Mouse (Mus musculus) erythroblast, embryonic 14.5 days (primary cell): Measurements from ENCODE around the gene Prkcz. TPM values are rescaled to one million over a fixed set of nuclear protein-coding genes. Genes with fewer than 3 reads are reported as not detected.

Source experiments
- H3K27me3 ChIP-seq: 2 replicates; pipeline ENCODE4 v1.6.1; 2012; ENCODE audit warnings: inconsistent platforms; ENCODE audit not compliant: control insufficient read depth
- H3K36me3 ChIP-seq: 2 replicates; pipeline ENCODE4 v1.6.1; 2012; ENCODE audit warnings: mild to moderate bottlenecking, inconsistent platforms; ENCODE audit not compliant: control insufficient read depth
- H3K4me1 ChIP-seq: 2 replicates; pipeline ENCODE4 v1.6.1; 2012; ENCODE audit warnings: inconsistent platforms; ENCODE audit not compliant: control insufficient read depth
- H3K4me3 ChIP-seq: replicated peaks from 2 replicates; pipeline ENCODE3; 2012; ENCODE audit warnings: moderate library complexity, mild to moderate bottlenecking, inconsistent platforms
- H3K9me3 ChIP-seq: 2 replicates; pipeline ENCODE4 v1.6.1; 2012; ENCODE audit warnings: low read length, inconsistent platforms, mixed read lengths; ENCODE audit not compliant: control insufficient read depth
- GATA1 ChIP-seq: IDR thresholded peaks from 2 replicates; pipeline ENCODE4 v1.6.1; 2012; ENCODE audit warnings: low read length, inconsistent platforms, mixed read lengths
- TAL1 ChIP-seq: IDR thresholded peaks from 3 replicates; pipeline ENCODE4 v1.6.1; 2012; ENCODE audit warnings: low read length, inconsistent platforms, mixed read lengths
- polyA plus RNA-seq: library from polyadenylated mRNA; stranded (reverse); fragments of >175 nt; gene quantifications from 2 replicates; pipeline ENCODE4 v1.2.3, GENCODE M21; 2012

Prkcz gene
- polyA plus RNA-seq, 1 experiment = 0.02 TPM

GRCm38 (mm10) chr4:155323081-155323795 lies 37.9 kb downstream of the Prkcz start:
- Histone ChIP-seq H3K36me3 (no peaks in the 10 kb centered on the region), H3K9me3 (no peaks in the 10 kb centered on the region), H3K4me1 (peaks cover 4% of the 10 kb centered on the region), H3K4me3 (no peak overlapping the region), H3K27me3 (no peaks in the 10 kb centered on the region)
- no peak for TF ChIP-seq GATA1
- no peak for TF ChIP-seq TAL1

- no peak overlapping the region for H3K4me3 ChIP-seq
- H3K9me3 ChIP-seq = no peaks in the 10 kb centered on the region
- H3K27me3 ChIP-seq = peaks cover 2% of the 10 kb centered on the region; the same call in 1 of the 2 replicates
- peaks cover 5% of the 10 kb centered on the region for H3K4me1 ChIP-seq
- TF ChIP-seq GATA1 = no peak
- no peak for TF ChIP-seq TAL1
- no peaks in the 10 kb centered on the region for H3K36me3 ChIP-seq
These were observed 40.6 kb downstream of the Prkcz start for GRCm38 (mm10) chr4:155320281-155321244.

DNA sequence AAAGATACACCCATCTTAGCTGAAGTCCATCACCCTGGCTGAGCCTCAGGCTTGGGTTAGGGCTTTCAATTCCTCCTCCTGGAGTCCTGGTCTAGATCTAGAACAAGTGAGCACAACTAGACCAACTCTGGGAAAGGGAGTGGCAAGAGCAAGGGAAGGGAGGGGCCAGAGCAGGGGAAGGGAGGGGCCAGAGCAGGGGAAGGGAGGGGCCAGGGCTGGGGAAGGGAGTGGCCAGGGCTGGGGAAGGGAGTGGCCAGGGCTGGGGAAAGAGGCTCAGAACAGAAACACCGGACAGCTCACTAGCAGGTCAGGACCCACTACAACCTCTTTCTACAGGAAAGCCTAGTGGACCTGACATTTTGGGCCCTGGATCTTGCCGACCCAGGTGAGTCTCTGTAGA lies 42.9 kb downstream of the Prkcz start:
- peaks cover 2% of the 10 kb centered on the region; the same call in 1 of the 2 replicates for H3K27me3 ChIP-seq
- TF ChIP-seq GATA1 (no peak), TAL1 (no peak)
- peaks cover 5% of the 10 kb centered on the region for H3K4me1 ChIP-seq
- no peak overlapping the region for H3K4me3 ChIP-seq
- H3K9me3 ChIP-seq = no peaks in the 10 kb centered on the region
- no peaks in the 10 kb centered on the region for H3K36me3 ChIP-seq

GRCm38 (mm10) chr4:155315031-155315430 lies 46.1 kb downstream of the Prkcz start:
- Histone ChIP-seq H3K4me1 (peaks cover 5% of the 10 kb centered on the region), H3K36me3 (no peaks in the 10 kb centered on the region), H3K27me3 (peaks cover 2% of the 10 kb centered on the region; the same call in 1 of the 2 replicates), H3K4me3 (no peak overlapping the region), H3K9me3 (no peaks in the 10 kb centered on the region)
- no peak for TF ChIP-seq GATA1
- no peak for TF ChIP-seq TAL1

- H3K36me3 ChIP-seq = no peaks in the 10 kb centered on the region
- TF ChIP-seq TAL1 (no peak), GATA1 (no peak)
- H3K4me1 ChIP-seq = no peaks in the 10 kb centered on the region
- no peaks in the 10 kb centered on the region for H3K9me3 ChIP-seq
- no peaks in the 10 kb centered on the region; the same call in 1 of the 2 replicates for H3K27me3 ChIP-seq
- no peak overlapping the region for H3K4me3 ChIP-seq
These were observed 52.5 kb downstream of the Prkcz start for GRCm38 (mm10) chr4:155308679-155309078.

DNA sequence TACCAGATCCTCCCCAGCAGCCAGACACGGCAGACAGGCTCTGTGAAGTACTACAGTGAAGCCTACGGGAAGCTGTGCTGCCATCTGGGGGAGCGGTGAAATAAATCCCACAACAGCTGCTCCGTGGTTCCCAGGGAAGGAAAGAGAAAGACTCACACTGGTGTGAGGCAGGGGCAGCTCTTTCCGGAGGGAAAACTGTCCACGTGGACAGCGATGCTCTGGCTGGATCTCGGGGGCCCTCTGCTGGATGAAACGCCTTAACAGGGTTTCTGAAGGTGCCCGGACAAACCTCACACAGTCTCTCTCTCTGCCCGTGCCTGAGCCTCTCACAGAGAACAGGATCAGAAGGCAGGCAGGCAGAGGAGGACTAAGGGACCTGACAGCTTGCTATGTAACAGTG lies 53.1 kb downstream of the Prkcz start:
- no peaks in the 10 kb centered on the region for H3K9me3 ChIP-seq
- no peaks in the 10 kb centered on the region for H3K4me1 ChIP-seq
- no peaks in the 10 kb centered on the region for H3K36me3 ChIP-seq
- H3K4me3 ChIP-seq = no peak overlapping the region
- no peaks in the 10 kb centered on the region; the same call in 1 of the 2 replicates for H3K27me3 ChIP-seq
- no peak for TF ChIP-seq TAL1
- TF ChIP-seq GATA1 = no peak

DNA sequence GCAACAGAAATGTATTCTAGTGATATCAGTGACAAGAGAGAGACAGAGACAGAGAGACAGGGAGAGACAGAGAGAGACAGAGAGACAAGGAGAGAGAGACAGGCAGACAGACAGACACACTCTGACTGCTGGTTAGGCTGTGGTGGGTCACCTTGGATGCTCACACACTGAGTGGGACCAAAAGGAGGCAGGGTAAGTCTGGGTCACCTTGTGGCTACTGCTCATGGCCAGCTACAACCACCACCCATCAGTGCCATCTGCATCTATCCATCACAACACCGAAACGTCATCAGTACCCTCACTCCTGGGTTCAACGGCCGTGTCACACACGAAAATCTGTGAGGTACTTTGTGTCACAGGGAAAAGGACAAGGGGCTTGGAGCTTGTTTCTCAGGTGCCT lies 53.6 kb downstream of the Prkcz start:
- Histone ChIP-seq H3K27me3 (no peaks in the 10 kb centered on the region; the same call in 1 of the 2 replicates), H3K36me3 (no peaks in the 10 kb centered on the region), H3K9me3 (no peaks in the 10 kb centered on the region), H3K4me1 (no peaks in the 10 kb centered on the region), H3K4me3 (no peak overlapping the region)
- TF ChIP-seq GATA1 = no peak
- no peak for TF ChIP-seq TAL1

DNA sequence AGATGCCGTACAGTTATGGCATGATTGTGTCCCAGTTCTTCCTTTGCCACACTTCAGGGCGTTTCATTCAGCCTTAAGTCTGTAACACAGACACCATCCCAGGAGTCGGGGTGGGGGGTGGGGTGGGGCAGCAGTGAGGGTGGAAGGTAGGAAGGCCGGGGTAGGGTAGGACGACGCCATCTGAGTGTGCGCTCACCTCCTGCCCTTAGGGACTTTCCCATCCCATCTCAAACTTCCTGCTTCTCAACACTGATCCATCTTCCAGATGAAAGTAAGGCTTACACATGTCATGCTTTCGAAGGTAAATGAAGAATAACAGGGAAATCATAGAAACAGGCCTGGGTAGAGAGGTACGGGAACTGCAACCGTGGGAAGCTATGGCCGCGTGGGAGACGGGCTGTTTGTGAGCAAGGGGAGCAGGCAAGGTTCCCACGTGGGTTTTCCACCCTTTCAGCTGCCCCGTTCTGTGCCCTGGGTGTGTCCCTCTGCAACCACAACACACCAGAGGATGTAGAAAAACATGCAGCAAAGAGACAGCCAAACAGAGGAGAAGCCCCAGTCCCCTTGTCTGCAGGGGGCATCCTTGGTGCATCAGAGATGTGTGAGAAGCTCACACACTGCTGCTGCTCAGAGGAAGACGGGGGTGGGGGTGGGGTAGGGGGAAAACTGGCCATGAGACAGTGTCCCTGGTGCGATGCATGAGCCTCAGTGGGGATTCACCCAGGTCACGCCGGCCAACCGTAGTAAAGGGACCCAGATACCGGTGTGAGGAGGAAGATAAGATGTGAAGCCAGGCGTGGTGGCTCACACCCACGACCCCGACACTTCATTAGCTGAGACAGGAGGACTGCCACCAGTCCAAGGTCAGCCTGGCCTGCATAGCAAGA lies 54.6 kb downstream of the Prkcz start:
- H3K9me3 ChIP-seq = no peaks in the 10 kb centered on the region
- H3K4me3 ChIP-seq = no peak overlapping the region
- no peaks in the 10 kb centered on the region for H3K36me3 ChIP-seq
- H3K27me3 ChIP-seq = no peaks in the 10 kb centered on the region; the same call in 1 of the 2 replicates
- H3K4me1 ChIP-seq = no peaks in the 10 kb centered on the region
- TF ChIP-seq TAL1 (no peak), GATA1 (no peak)
